Mouse (Mus musculus) hindbrain, embryonic 11.5 days (tissue): ENCODE data around the gene Slc25a41. TPM values are rescaled to one million over a fixed set of nuclear protein-coding genes. Genes with fewer than 3 reads are reported as not detected.

Source experiments
- polyA plus RNA-seq: library from polyadenylated mRNA; unstranded; fragments of >200 nt; fragmentation: Nextera tagmentation; extraction: Ambion mirVana; gene quantifications from 2 replicates; pipeline ENCODE4 v1.2.1, GENCODE M21; 2014

The Slc25a41 gene
- polyA plus RNA-seq, 1 experiment from 2014 or later: not detected

Other genes starting within 250 kb of the Slc25a41 start
- 6.4 and 6.7 TPM in 2 replicates for gene Rfx2, start 210.6 kb downstream of the Slc25a41 start, polyA plus RNA-seq
- not detected in 2 replicates for gene Acsbg2, start 167.2 kb downstream of the Slc25a41 start, polyA plus RNA-seq
- gene 1700061G19Rik, start 166.2 kb downstream of the Slc25a41 start, polyA plus RNA-seq: 0.25 and 0.26 TPM in 2 replicates
- gene Mllt1, start 106.2 kb downstream of the Slc25a41 start, polyA plus RNA-seq: 26.0 and 32.2 TPM in 2 replicates
- not detected in 2 replicates for gene Acer1, start 59.5 kb downstream of the Slc25a41 start, polyA plus RNA-seq
- gene Clpp, start 51.3 kb downstream of the Slc25a41 start, polyA plus RNA-seq: 146 and 152 TPM in 2 replicates
- 32.4 and 33.0 TPM in 2 replicates for gene Alkbh7, start 44.3 kb downstream of the Slc25a41 start, polyA plus RNA-seq
- gene Pspn, start 41.6 kb downstream of the Slc25a41 start, polyA plus RNA-seq: 0.36 TPM in 1 of 2 replicates, not detected in the other
- gene Gtf2f1, start 30.4 kb downstream of the Slc25a41 start, polyA plus RNA-seq: 65.6 and 76.7 TPM in 2 replicates
- gene Gm17949, start 30.2 kb downstream of the Slc25a41 start, polyA plus RNA-seq: 0.33 TPM in 1 of 2 replicates, not detected in the other
- 40.3 and 42.7 TPM in 2 replicates for gene Khsrp, start 10.1 kb downstream of the Slc25a41 start, polyA plus RNA-seq
- gene Crb3, start 17.5 kb upstream of the Slc25a41 start, polyA plus RNA-seq: 2.1 and 3.6 TPM in 2 replicates
- 14.1 and 16.0 TPM in 2 replicates for gene Slc25a23, start 18.2 kb upstream of the Slc25a41 start, polyA plus RNA-seq
- gene Dennd1c, start 36.9 kb upstream of the Slc25a41 start, polyA plus RNA-seq: 2.9 and 3.8 TPM in 2 replicates
- gene Tubb4a, start 46.1 kb upstream of the Slc25a41 start, polyA plus RNA-seq: 165 and 191 TPM in 2 replicates
- 6.3 and 7.6 TPM in 2 replicates for gene Tnfsf9, start 63.7 kb upstream of the Slc25a41 start, polyA plus RNA-seq
- 0.28 TPM in 1 of 2 replicates, not detected in the other for gene Cd70, start 108.1 kb upstream of the Slc25a41 start, polyA plus RNA-seq
- gene Tnfsf14, start 152.5 kb upstream of the Slc25a41 start, polyA plus RNA-seq: 0.09 TPM in 1 of 2 replicates, not detected in the other
- gene C3, start 186.5 kb upstream of the Slc25a41 start, polyA plus RNA-seq: 0.36 and 0.82 TPM in 2 replicates
- gene Gpr108, start 206.8 kb upstream of the Slc25a41 start, polyA plus RNA-seq: 23.5 and 23.9 TPM in 2 replicates
- 21.8 and 21.9 TPM in 2 replicates for gene Trip10, start 207.8 kb upstream of the Slc25a41 start, polyA plus RNA-seq
- 2.5 and 2.6 TPM in 2 replicates for gene Vav1, start 237.4 kb upstream of the Slc25a41 start, polyA plus RNA-seq